Mouse (Mus musculus): Measurements from ENCODE around the gene Glcci1.

The Glcci1 gene

GRCm38 (mm10) chr6:8509551-8509950, at the start of gene Glcci1:
Gene Glcci1, plus strand, starts transcription at chr6:8509600.
- peak; percentile 82 for DNase-seq (ENCODE audit: low read depth, low spot score)

GRCm38 (mm10) chr6:8462447-8462846, 47.0 kb upstream of the Glcci1 start:
- no peak for DNase-seq (ENCODE audit: low read depth, low spot score)

- DNase-seq (ENCODE audit: low read depth, low spot score): no peak
Observed at GRCm38 (mm10) chr6:8465388-8465787, 44.0 kb upstream of the Glcci1 start.

GRCm38 (mm10) chr6:8465985-8466384, 43.4 kb upstream of the Glcci1 start:
- no peak for DNase-seq (ENCODE audit: low read depth, low spot score)

- DNase-seq (ENCODE audit: low read depth, low spot score): no peak
Observed at GRCm38 (mm10) chr6:8467667-8468337, 41.6 kb upstream of the Glcci1 start.

- no peak for DNase-seq (ENCODE audit: low read depth, low spot score)
Observed at GRCm38 (mm10) chr6:8469918-8470317, 39.5 kb upstream of the Glcci1 start.

GRCm38 (mm10) chr6:8472125-8472524, 37.3 kb upstream of the Glcci1 start:
- no peak for DNase-seq (ENCODE audit: low read depth, low spot score)

GRCm38 (mm10) chr6:8472915-8473314, 36.5 kb upstream of the Glcci1 start:
- no peak for DNase-seq (ENCODE audit: low read depth, low spot score)

GRCm38 (mm10) chr6:8473498-8473897, 35.9 kb upstream of the Glcci1 start:
- no peak for DNase-seq (ENCODE audit: low read depth, low spot score)

- DNase-seq (ENCODE audit: low read depth, low spot score): no peak
Observed at GRCm38 (mm10) chr6:8474316-8474715, 35.1 kb upstream of the Glcci1 start.

- no peak for DNase-seq (ENCODE audit: low read depth, low spot score)
Observed at GRCm38 (mm10) chr6:8474820-8475219, 34.6 kb upstream of the Glcci1 start.

GRCm38 (mm10) chr6:8479176-8479575, 30.2 kb upstream of the Glcci1 start:
- no peak for DNase-seq (ENCODE audit: low read depth, low spot score)

GRCm38 (mm10) chr6:8484437-8485275, 24.7 kb upstream of the Glcci1 start:
- no peak for DNase-seq (ENCODE audit: low read depth, low spot score)

- no peak for DNase-seq (ENCODE audit: low read depth, low spot score)
Observed at GRCm38 (mm10) chr6:8485414-8486175, 23.8 kb upstream of the Glcci1 start.

GRCm38 (mm10) chr6:8486391-8487043, 22.9 kb upstream of the Glcci1 start:
- no peak for DNase-seq (ENCODE audit: low read depth, low spot score)

GRCm38 (mm10) chr6:8487044-8487853, 22.2 kb upstream of the Glcci1 start:
- no peak for DNase-seq (ENCODE audit: low read depth, low spot score)

- DNase-seq (ENCODE audit: low read depth, low spot score): no peak
Observed at GRCm38 (mm10) chr6:8488249-8488648, 21.2 kb upstream of the Glcci1 start.

- DNase-seq (ENCODE audit: low read depth, low spot score): no peak
Observed at GRCm38 (mm10) chr6:8489266-8489665, 20.1 kb upstream of the Glcci1 start.

- DNase-seq (ENCODE audit: low read depth, low spot score): no peak
Observed at GRCm38 (mm10) chr6:8489938-8490585, 19.3 kb upstream of the Glcci1 start.

GRCm38 (mm10) chr6:8492248-8492647, 17.2 kb upstream of the Glcci1 start:
- DNase-seq (ENCODE audit: low read depth, low spot score): no peak
